Mouse (Mus musculus): ENCODE data around the gene Ccin.

Ccin gene

DNA sequence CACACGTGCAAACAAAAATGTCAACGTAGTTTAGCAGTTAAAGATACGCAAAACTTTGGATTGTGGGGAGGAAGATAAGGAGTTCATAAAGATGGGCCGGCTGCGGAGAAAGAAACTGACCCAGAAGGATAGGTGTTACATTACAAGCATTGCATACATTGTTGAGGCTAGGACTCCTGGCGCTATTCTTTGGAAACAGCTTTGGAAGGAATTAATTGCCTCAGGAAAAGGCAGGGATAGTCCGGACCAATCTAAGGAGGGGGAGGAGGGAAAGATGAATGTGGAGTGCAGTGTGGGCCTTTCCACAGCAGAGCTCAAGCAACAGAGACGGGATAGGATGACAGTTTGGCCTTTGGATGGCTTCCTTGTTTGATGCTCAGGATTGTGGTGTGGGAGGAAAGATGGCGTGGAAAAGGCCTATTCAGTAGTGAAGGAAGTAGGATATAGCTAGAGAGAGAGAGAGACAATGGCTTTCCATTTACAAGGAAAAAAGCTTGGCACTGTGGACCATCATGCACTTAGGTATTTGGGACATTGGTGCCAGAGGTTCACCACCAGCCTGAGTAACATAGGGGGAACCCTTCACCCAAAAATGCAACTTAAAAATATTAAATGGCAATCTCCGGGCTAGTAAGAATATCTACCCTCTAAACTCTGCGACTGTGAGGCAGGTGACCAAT is 30.2 kb downstream of the Ccin start:
- DNase-seq = no peak

DNA sequence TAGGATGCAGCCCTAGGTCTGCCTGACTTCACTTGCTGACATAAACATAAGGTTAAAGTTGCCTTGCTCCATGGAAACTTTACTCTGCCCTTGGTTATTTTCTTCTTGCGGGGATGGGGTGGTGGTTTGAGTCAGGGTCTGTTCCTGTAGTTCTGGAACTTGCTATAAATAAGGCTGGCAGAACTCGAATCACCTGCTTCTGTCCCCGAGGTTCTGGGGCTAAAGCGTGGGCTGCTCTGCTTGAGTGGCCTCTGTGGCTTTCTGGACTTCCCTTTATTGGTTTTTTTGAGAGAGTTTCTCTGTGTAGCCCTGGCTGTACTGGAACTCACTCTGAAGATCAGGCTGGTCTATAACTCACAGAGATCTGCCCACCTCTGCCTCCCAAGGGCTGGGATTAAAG is 32.8 kb downstream of the Ccin start:
- DNase-seq = no peak

DNA sequence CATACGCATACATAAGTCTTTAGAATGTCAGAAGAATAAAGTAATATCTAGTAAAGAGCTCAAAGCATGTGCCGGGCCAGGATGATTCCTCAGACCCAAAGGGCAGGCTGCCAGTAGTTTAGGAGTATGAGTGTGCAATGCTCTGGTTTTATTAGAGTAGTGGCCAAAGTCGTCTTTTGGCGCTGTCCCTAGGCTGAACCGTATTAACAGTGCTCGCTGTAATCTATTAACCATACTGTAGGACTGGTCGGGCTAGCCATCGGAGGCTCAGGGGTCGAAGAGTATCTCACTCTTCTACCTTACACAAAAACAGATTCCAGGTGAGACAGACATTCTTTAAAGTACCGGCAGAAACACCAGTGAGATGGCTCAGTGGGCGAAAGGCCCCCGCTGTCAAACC is 33.5 kb downstream of the Ccin start:
- DNase-seq = no peak

DNA sequence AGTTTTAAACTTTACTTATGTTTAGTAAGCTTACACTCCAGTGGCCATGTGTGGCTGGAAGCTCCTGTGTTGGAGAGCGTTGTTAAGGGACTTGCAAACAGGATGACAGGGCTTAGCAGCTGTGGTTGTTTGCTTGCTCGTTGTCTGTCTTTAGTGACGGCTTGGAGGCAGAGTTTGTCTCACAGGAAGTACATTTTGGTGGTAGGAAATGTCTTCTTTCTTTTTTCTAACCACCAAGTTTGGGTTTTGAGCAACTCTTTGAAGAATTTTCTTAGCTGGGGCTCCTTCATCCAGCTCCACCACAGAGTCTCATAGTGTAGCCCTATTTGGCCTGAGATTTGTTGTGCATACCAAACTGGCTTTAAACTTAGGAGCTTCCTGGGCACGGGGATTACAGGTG is 39.0 kb downstream of the Ccin start:
- no peak for DNase-seq

DNA sequence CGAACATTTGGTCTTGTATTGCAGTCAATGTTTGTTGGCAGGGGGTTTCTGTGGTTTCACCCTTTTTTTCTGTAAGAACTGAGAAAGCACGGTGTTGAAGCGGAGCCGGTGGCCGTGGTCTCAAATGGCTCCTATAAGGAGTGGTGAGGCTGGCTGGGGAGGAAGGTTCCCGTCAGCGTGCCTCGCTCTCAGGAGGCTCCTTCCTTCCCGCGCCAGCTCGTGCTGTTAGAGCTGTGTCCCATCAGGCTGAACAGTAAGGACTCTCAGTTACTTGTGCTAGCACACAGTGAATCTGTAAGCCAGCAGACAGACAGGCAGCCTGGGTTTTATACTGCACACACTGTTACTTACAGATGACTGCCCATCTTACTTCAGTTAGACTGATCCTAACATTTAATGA is 39.5 kb downstream of the Ccin start:
- no peak for DNase-seq

DNA sequence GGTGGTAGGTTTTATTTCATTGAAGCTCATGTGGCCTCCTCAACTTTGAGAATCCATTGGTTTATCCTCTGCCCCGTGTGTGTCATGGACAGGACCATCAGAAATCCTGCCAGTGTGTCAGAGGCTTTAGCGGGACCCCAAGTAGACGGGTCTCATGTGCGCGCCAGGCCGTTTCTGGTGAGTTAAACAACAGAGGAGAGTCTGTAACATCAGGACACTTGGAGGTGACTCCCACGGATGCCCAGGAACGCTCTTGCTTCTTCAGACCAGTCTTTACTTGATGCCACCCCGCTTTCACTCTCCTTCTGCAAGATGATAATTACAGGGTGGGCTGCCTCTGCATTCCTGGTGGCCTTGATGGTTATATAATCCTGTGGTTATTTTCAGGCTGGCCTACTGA is 40.4 kb downstream of the Ccin start:
- DNase-seq = no peak

DNA sequence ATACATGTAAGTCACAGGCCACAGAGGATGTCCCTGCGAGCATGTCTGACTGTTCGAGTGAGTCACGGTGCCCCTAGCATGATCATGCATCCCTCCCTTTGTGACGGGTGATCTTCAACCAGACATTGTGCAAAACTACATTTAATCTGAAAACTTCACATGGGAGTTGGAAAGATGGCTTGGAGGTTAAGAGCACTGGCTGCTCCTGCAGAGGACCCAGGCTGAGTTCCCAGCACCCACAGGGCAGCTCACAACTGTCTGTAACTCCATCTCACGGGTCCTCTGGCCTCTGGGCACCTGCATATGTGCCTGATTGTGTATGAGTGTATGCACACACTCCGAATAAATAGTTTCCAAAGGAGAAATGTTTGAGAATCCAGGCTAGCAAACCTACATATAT is 41.0 kb downstream of the Ccin start:
- DNase-seq = no peak

DNA sequence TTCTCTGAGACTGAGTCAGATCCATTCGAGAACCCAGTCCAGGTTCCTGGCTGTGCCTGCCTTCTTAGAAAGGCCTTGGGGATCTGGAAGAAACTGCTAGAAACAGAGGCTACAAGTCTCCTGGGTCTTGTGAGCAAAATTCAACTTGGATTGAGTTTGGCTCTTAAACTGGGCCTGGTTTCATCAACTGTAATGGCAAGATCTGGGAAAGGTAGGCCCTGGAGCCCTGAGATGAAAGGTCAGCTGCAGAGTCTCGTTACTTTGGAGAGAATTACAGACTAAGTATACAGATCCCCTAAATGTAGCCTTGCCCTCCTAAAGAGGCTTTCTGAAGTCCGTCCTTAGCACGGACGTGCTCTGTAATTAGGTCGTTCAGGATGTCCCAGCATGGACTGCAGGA is 42.3 kb downstream of the Ccin start:
- no peak for DNase-seq

DNA sequence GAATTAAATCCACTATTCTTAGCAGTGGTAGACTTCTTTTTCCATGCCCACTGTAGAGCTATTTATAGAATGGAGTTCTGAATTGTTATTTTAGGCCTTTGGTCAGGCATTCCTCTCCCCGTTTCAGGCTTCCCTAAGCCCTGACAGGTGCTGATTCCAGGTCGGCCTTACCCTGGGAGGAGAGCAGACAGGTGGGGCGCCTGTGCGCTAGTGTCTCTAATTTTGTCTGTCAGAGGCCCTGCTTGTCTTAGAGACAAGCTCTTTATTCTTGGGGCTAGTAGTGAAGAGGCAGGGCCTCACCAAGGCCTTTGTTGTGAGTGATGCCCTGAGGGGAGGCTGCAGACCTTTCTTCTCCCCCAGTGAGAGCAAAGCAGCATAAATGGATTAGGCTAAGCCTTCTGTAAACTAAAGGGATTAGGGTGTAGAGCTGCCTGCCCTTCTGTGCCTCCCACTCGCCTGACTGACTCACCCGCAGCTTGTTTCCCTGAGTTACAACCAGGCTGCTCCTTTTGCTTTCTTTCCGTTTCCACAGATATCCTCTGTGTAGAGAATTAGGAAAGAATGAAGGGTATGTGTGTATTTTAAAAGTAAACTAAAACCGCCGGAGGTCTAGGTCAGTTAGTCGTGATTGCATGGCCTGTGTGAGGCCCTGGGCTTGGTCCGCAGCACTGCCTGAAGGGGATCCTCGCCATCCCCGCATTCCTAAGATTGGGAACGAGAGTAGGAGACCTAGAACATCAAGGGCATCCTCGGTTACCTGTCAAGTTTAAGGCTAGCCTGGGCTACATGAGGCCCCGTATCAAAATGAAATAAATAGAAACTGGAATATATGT is 45.2 kb downstream of the Ccin start:
- no peak for DNase-seq

DNA sequence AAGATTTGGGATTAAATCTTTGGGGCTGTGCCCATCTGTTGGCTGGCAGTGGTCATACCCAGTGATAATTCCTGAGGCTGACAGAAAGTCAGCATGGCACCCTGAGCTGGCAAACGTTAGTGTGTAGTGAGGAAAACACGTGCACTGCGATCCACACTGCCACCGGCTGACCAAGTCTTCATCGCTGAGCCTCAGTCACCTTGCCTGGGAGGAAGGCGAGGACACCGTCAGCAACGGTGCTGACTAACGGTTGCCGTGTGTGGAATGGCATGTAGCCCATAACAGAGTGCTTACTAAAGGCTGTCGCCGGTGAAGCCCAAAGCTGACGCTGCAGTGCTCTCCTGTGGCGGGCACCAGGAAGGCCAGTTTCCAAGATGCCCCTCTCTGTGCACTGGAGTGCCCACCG is 46.4 kb downstream of the Ccin start:
- no peak for DNase-seq

DNA sequence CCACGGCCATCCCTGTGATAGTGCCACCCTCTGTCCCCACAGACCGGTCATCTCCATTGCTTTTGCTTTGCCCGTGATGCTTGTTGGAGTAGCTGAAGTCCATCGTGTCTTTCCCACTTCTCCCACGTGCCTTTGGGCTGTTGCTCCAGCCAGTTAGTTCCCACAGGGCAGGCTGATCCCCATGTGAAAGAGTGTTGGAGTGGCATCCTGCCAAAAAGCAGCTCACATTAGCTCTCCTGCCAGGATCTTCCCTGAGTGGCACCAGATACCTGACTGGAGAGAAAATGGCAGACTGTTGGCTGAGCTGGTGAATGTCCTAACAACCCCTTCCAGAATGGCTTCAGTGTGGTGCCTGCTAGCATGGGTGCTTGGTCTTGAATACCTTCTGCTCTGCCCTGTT is 48.2 kb downstream of the Ccin start:
- DNase-seq = no peak
